20 mouse cellular contexts compared by ENCODE assay signal in the genomic region with DNA sequence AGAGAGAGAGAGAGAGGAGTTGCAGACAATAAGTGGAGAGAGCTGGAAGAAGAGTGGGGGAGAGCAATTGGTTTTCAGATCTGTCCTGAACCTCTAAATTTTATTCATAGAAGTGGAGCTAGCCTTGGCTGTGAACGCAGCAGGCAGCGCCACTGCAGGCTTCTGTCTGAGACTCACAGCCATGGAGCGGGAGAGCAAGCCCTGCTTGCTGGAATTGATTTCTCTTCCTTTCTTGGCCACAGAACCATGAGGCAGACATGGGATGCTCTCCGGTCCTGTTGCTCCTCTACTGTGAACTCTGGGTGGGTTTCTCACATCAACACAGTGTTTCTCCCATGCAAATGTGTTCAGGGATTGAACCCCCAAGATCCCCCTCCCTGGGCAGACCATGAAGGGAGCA. TPM values are rescaled to one million over a fixed set of nuclear protein-coding genes. Genes with fewer than 3 reads are reported as not detected.
DNase-seq lines count a peak whose midpoint lies in the region; ATAC-seq and TF ChIP-seq lines count a peak whose summit lies in the region.
"Had no signal": no experiment of that assay in that cellular context is flagged by ENCODE, and none has a peak within 500 bp of the region (broad histone marks: within the 10 kb centered on the region; RNA-seq: fewer than 3 reads in every experiment).

No protein-coding gene starts in this region.

- H3K9ac ChIP-seq in hindbrain, embryonic 12.5 days = no peak overlapping the region
- no peak overlapping the region for H3K9ac ChIP-seq in hindbrain, embryonic 11.5 days (ENCODE audit: low read depth, low read length)
- no peak overlapping the region for H3K9ac ChIP-seq in forebrain, embryonic 14.5 days (ENCODE audit: low read length)
- H3K9ac ChIP-seq in hindbrain, embryonic 15.5 days = no peak overlapping the region
- no peak overlapping the region for H3K9ac ChIP-seq in midbrain, postnatal 0 days (replicated peaks; ENCODE audit: low read length, poor library complexity, severe bottlenecking)
- H3K9ac ChIP-seq: intestine, embryonic 15.5 days; liver, embryonic 13.5 days; lung, embryonic 15.5 days; neural tube, embryonic 15.5 days had no signal

- no peak for DNase-seq in hindbrain, embryonic 11.5 days (ENCODE audit: low spot score)
- DNase-seq in forebrain, embryonic 14.5 days (ENCODE audit: low spot score) = peak; percentile 50
- DNase-seq in midbrain, postnatal 0 days (ENCODE audit: low spot score) = no peak
- no peak for DNase-seq in left cerebral cortex, adult 11 months (ENCODE audit: low spot score)
- DNase-seq in spleen, postnatal 36 days (ENCODE audit: low spot score in 2 of 2) = no peak
- DNase-seq: adrenal gland, adult 2 months; heart, postnatal 36 days; kidney, adult 9 months; kidney, postnatal 25 days; liver, embryonic 13.5 days; lung, postnatal 4 days; spleen, adult 18-20 months; thymus, postnatal 36 days had no signal

- no peak for TF ChIP-seq CTCF in midbrain, postnatal 0 days (IDR thresholded peaks at IDR 0.05)

- H3K36me3 ChIP-seq in hindbrain, embryonic 12.5 days = no peaks in the 10 kb centered on the region
- no peaks in the 10 kb centered on the region for H3K36me3 ChIP-seq in hindbrain, embryonic 11.5 days (ENCODE audit: control insufficient read depth, insufficient read depth, low read length)
- no peaks in the 10 kb centered on the region for H3K36me3 ChIP-seq in forebrain, embryonic 14.5 days (ENCODE audit: control insufficient read depth, insufficient read depth, low read length)
- H3K36me3 ChIP-seq in hindbrain, embryonic 15.5 days = no peaks in the 10 kb centered on the region
- no peaks in the 10 kb centered on the region for H3K36me3 ChIP-seq in midbrain, postnatal 0 days (ENCODE audit: insufficient read depth, low read length)
- H3K36me3 ChIP-seq: intestine, embryonic 15.5 days; liver, embryonic 13.5 days; lung, embryonic 15.5 days; neural tube, embryonic 15.5 days had no signal

- 0 out of 2 replicates have a peak overlapping the region, but pooled peaks have one; percentile 13 for H3K27ac ChIP-seq in hindbrain, embryonic 12.5 days
- no peak overlapping the region for H3K27ac ChIP-seq in hindbrain, embryonic 11.5 days (ENCODE audit: low read depth, low read length)
- peak overlapping the region; percentile 95 for H3K27ac ChIP-seq in forebrain, embryonic 14.5 days (ENCODE audit: low read depth, low read length)
- peak overlapping the region; percentile 69 for H3K27ac ChIP-seq in hindbrain, embryonic 15.5 days (replicated peaks)
- peak overlapping the region; percentile 26; the same call in 1 of the 2 replicates for H3K27ac ChIP-seq in midbrain, postnatal 0 days (ENCODE audit: low read depth, low read length)
- H3K27ac ChIP-seq: intestine, embryonic 15.5 days; left cerebral cortex, adult 2 months; liver, embryonic 13.5 days; neural tube, embryonic 15.5 days had no signal

- WGBS in hindbrain, embryonic 12.5 days = 77% methylated on average over 4 of the region's 4 CpGs
- WGBS in hindbrain, embryonic 11.5 days = 85% methylated on average over 4 of the region's 4 CpGs
- WGBS in forebrain, embryonic 14.5 days = 66% methylated on average over 4 of the region's 4 CpGs
- WGBS in hindbrain, embryonic 15.5 days = 61% methylated on average over 4 of the region's 4 CpGs
- 46% methylated on average over 4 of the region's 4 CpGs for WGBS in midbrain, postnatal 0 days

- peaks cover 41% of the 10 kb centered on the region for H3K4me1 ChIP-seq in hindbrain, embryonic 12.5 days
- H3K4me1 ChIP-seq in hindbrain, embryonic 11.5 days (replicated peaks; ENCODE audit: control insufficient read depth, insufficient read depth, low read length) = no peaks in the 10 kb centered on the region; the same call in 1 of the 2 replicates
- peaks cover 43% of the 10 kb centered on the region for H3K4me1 ChIP-seq in forebrain, embryonic 14.5 days (ENCODE audit: control insufficient read depth, insufficient read depth, low read length)
- H3K4me1 ChIP-seq in hindbrain, embryonic 15.5 days (replicated peaks) = peaks cover 30% of the 10 kb centered on the region
- no peaks in the 10 kb centered on the region for H3K4me1 ChIP-seq in midbrain, postnatal 0 days (ENCODE audit: insufficient read depth, low read length)
- H3K4me1 ChIP-seq: liver, embryonic 13.5 days had no signal

- H3K4me2 ChIP-seq in hindbrain, embryonic 12.5 days (replicated peaks) = no peak overlapping the region
- H3K4me2 ChIP-seq in hindbrain, embryonic 11.5 days (replicated peaks; ENCODE audit: low read depth, low read length) = no peak overlapping the region
- H3K4me2 ChIP-seq in forebrain, embryonic 14.5 days (ENCODE audit: low read length) = no peak overlapping the region
- H3K4me2 ChIP-seq in hindbrain, embryonic 15.5 days = no peak overlapping the region
- no peak overlapping the region for H3K4me2 ChIP-seq in midbrain, postnatal 0 days (ENCODE audit: low read depth, low read length, poor library complexity, severe bottlenecking)
- H3K4me2 ChIP-seq: intestine, embryonic 15.5 days; liver, embryonic 13.5 days; lung, embryonic 15.5 days; neural tube, embryonic 15.5 days had no signal

- H3K27me3 ChIP-seq in hindbrain, embryonic 12.5 days = peaks cover 2% of the 10 kb centered on the region; the same call in 1 of the 2 replicates
- no peaks in the 10 kb centered on the region for H3K27me3 ChIP-seq in hindbrain, embryonic 11.5 days (ENCODE audit: control insufficient read depth, insufficient read depth, low read length)
- no peaks in the 10 kb centered on the region for H3K27me3 ChIP-seq in forebrain, embryonic 14.5 days (replicated peaks; ENCODE audit: control insufficient read depth, insufficient read depth, low read length)
- H3K27me3 ChIP-seq in hindbrain, embryonic 15.5 days = no peaks in the 10 kb centered on the region
- H3K27me3 ChIP-seq in midbrain, postnatal 0 days (ENCODE audit: insufficient read depth, low read length) = peaks cover 5% of the 10 kb centered on the region; the same call in 1 of the 2 replicates
- H3K27me3 ChIP-seq: intestine, embryonic 15.5 days; lung, embryonic 15.5 days; neural tube, embryonic 15.5 days had no signal

- H3K9me3 ChIP-seq in hindbrain, embryonic 12.5 days (replicated peaks) = no peaks in the 10 kb centered on the region
- no peaks in the 10 kb centered on the region for H3K9me3 ChIP-seq in hindbrain, embryonic 11.5 days (ENCODE audit: control insufficient read depth, low read length)
- no peaks in the 10 kb centered on the region for H3K9me3 ChIP-seq in forebrain, embryonic 14.5 days (replicated peaks; ENCODE audit: control insufficient read depth, low read length)
- no peaks in the 10 kb centered on the region for H3K9me3 ChIP-seq in hindbrain, embryonic 15.5 days
- no peaks in the 10 kb centered on the region for H3K9me3 ChIP-seq in midbrain, postnatal 0 days (ENCODE audit: low read length)
- H3K9me3 ChIP-seq: intestine, embryonic 15.5 days; liver, embryonic 13.5 days; lung, embryonic 15.5 days; neural tube, embryonic 15.5 days had no signal

- no peak for ATAC-seq in hindbrain, embryonic 12.5 days (ENCODE audit: low FRiP score)
- no peak for ATAC-seq in hindbrain, embryonic 11.5 days (ENCODE audit: low FRiP score)
- peak; percentile 11; the same call in 1 of the 2 replicates for ATAC-seq in forebrain, embryonic 14.5 days
- ATAC-seq in hindbrain, embryonic 15.5 days (ENCODE audit: low FRiP score, low read depth) = no peak
- ATAC-seq in midbrain, postnatal 0 days (ENCODE audit: low FRiP score) = no peak
- ATAC-seq: intestine, embryonic 15.5 days had no signal

- H3K4me3 ChIP-seq in hindbrain, embryonic 12.5 days = no peak overlapping the region
- H3K4me3 ChIP-seq in hindbrain, embryonic 11.5 days (ENCODE audit: low read depth, low read length) = no peak overlapping the region
- no peak overlapping the region for H3K4me3 ChIP-seq in forebrain, embryonic 14.5 days (ENCODE audit: low read depth, low read length)
- no peak overlapping the region for H3K4me3 ChIP-seq in hindbrain, embryonic 15.5 days
- no peak overlapping the region for H3K4me3 ChIP-seq in midbrain, postnatal 0 days (ENCODE audit: low read depth, low read length)
- H3K4me3 ChIP-seq: intestine, embryonic 15.5 days; left cerebral cortex, adult 2 months; liver, embryonic 13.5 days; lung, embryonic 15.5 days; neural tube, embryonic 15.5 days had no signal

RNA-seq across cellular contexts. Expression of gene Aldh1b1, which starts 44.7 kb away (rescaled TPM):
- polyA plus RNA-seq in hindbrain, embryonic 12.5 days (2016; fragmentation: Nextera tagmentation; extraction: Ambion mirVana) = 7.4 and 7.6 TPM in 2 replicates
- 4.5 and 6.0 TPM in 2 replicates for polyA plus RNA-seq in hindbrain, embryonic 11.5 days (2014; fragmentation: Nextera tagmentation; extraction: Ambion mirVana)
- 14.0 and 16.4 TPM in 2 replicates for polyA plus RNA-seq in forebrain, embryonic 14.5 days (2014; fragmentation: Nextera tagmentation; extraction: Ambion mirVana)
- 17.9 and 19.9 TPM in 2 replicates for polyA plus RNA-seq in hindbrain, embryonic 15.5 days (2015; fragmentation: Nextera tagmentation; extraction: Ambion mirVana)
- total RNA-seq in midbrain, postnatal 0 days (2014; rRNA removed) = 17.6 and 20.3 TPM in 2 replicates
- polyA plus RNA-seq in midbrain, postnatal 0 days (2015; fragmentation: Nextera tagmentation; extraction: Ambion mirVana) = 22.6 and 23.6 TPM in 2 replicates
- polyA plus RNA-seq: C2C12 had no signal
